Mouse (Mus musculus) embryonic fibroblast, embryonic 13.5 days (primary cell): ENCODE measurements around the gene Arpc1a.

Experiments
- CTCF ChIP-seq: IDR thresholded peaks from 2 replicates; pipeline ENCODE4 v1.5.1; 2011; ENCODE audit warnings: mild to moderate bottlenecking, control low read depth, low read length, moderate library complexity, borderline replicate concordance; ENCODE audit not compliant: insufficient read depth
- POLR2A ChIP-seq: IDR thresholded peaks from 2 replicates; pipeline ENCODE4 v1.6.1; 2011; ENCODE audit warnings: low read depth, mild to moderate bottlenecking, control low read depth, low read length, moderate library complexity

GRCm38 (mm10) chr5:145112566-145112965, 28.9 kb downstream of the Arpc1a start:
- TF ChIP-seq POLR2A, result no peak
- no peak for TF ChIP-seq CTCF
